Mouse (Mus musculus) lung, embryonic 15.5 days (tissue): ENCODE measurements at regions not wholly inside any gene's neighbourhood (a gene's known extent, or its start where the extent isn't known, plus 50 kb on each side); places are given as distances from the start of the nearest gene placed in this dataset.

ENCODE experiments used
- ATAC-seq: fragments of 200-750 bp; cut with Nextera tagmentation; 2 replicates; pipeline ENCODE4 v1.8.0; 2017; ENCODE audit warnings: moderate number of reproducible peaks, borderline replicate concordance; ENCODE audit not compliant: low FRiP score, low TSS enrichment; ENCODE audit errors: extremely low read depth
- H3K27ac ChIP-seq: fragments of 300-500 bp; sonication (generic); 2 replicates; pipeline ENCODE4 v1.5.1; 2015; ENCODE audit warnings: moderate library complexity, mild to moderate bottlenecking, inconsistent platforms
- H3K27me3 ChIP-seq: fragments of 300-500 bp; sonication (generic); 2 replicates; pipeline ENCODE4 v1.6.1; 2015; ENCODE audit warnings: inconsistent platforms
- H3K36me3 ChIP-seq: fragments of 300-500 bp; sonication (generic); 2 replicates; pipeline ENCODE4 v1.6.1; 2015; ENCODE audit warnings: inconsistent platforms
- H3K4me1 ChIP-seq: fragments of 300-500 bp; sonication (generic); 2 replicates; pipeline ENCODE4 v1.6.1; 2015; ENCODE audit warnings: inconsistent platforms
- H3K4me2 ChIP-seq: fragments of 300-500 bp; sonication (generic); 2 replicates; pipeline ENCODE4 v1.6.1; 2015; ENCODE audit warnings: inconsistent platforms, mild to moderate bottlenecking, moderate library complexity
- H3K4me3 ChIP-seq: fragments of 300-500 bp; sonication (generic); 2 replicates; pipeline ENCODE4 v1.5.1; 2015; ENCODE audit warnings: mild to moderate bottlenecking, inconsistent platforms
- H3K9ac ChIP-seq: fragments of 300-500 bp; sonication (generic); 2 replicates; pipeline ENCODE4 v1.6.1; 2015; ENCODE audit warnings: inconsistent platforms
- H3K9me3 ChIP-seq: fragments of 300-500 bp; sonication (generic); 2 replicates; pipeline ENCODE4 v1.6.1; 2016; ENCODE audit warnings: inconsistent platforms
- WGBS: fragments of 180-500 bp; shearing (Covaris S2); methylation state at CpG from one replicate; pipeline ENCODE4 v1.1.7; 2015; 5-methylcytosine and 5-hydroxymethylcytosine counted together

DNA sequence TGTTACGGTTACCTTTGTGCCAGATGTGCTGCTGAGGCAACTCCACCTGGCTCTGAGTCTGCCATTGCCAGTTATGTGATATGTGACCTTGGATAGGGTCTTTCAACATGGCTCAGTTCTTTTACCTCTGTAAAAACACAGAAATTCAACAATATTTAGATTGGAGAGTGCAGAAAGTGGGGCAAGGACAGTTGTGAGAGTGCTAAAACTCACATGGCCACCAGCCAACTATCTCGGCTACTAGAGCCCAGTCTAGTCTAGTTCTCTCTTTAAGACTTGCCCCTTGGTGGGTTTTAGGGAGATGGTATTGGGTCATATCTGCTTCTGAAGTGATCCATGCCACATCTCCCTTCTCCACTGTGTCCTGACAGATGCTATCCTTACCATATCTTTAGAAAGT is 233.0 kb downstream of the Phf14 start:
- whole genome bisulfite sequencing: 56% methylated on average over 2 of the region's 2 CpGs

DNA sequence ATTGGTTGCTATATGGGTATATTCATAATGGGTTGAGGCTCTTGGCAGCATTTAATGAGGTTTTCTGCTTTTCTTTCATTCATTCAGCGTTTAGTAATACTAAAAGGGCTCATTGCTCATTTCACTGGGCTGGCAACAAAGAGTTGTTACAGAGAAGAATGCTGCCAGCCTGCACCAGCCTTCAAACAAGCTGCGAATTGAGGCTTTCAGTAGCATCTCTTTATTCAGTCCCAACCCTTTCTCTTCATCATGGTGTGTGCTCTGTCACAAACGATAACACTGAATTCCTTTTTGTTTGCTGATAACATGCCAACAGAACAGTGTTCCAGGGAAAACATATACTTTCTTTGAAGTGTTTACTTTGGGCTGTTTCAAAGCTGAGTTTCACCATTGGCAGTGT is 237.6 kb downstream of the Phf14 start:
- Histone ChIP-seq H3K4me3 (no peak overlapping the region), H3K4me1 (0 out of 2 replicates have a peak, but pooled peaks cover 4% of the 10 kb centered on the region), H3K36me3 (no peaks in the 10 kb centered on the region), H3K9me3 (no peaks in the 10 kb centered on the region), H3K27ac (no peak overlapping the region), H3K27me3 (no peaks in the 10 kb centered on the region), H3K9ac (no peak overlapping the region), H3K4me2 (no peak overlapping the region)
- WGBS: 65% methylated on average over 3 of the region's 3 CpGs
- ATAC-seq: no peak

More for the DNA sequence above, 233.0 kb downstream of the Phf14 start:
- H3K9me3 ChIP-seq: no peaks in the 10 kb centered on the region
- H3K36me3 ChIP-seq: no peaks in the 10 kb centered on the region
- H3K27ac ChIP-seq: no peak overlapping the region
- 0 out of 2 replicates have a peak, but pooled peaks have one; percentile 19 for ATAC-seq
- 0 out of 2 replicates have a peak, but pooled peaks cover 4% of the 10 kb centered on the region for H3K4me1 ChIP-seq
- no peaks in the 10 kb centered on the region for H3K27me3 ChIP-seq
- H3K9ac ChIP-seq: no peak overlapping the region
- no peak overlapping the region for H3K4me2 ChIP-seq
- H3K4me3 ChIP-seq: no peak overlapping the region

DNA sequence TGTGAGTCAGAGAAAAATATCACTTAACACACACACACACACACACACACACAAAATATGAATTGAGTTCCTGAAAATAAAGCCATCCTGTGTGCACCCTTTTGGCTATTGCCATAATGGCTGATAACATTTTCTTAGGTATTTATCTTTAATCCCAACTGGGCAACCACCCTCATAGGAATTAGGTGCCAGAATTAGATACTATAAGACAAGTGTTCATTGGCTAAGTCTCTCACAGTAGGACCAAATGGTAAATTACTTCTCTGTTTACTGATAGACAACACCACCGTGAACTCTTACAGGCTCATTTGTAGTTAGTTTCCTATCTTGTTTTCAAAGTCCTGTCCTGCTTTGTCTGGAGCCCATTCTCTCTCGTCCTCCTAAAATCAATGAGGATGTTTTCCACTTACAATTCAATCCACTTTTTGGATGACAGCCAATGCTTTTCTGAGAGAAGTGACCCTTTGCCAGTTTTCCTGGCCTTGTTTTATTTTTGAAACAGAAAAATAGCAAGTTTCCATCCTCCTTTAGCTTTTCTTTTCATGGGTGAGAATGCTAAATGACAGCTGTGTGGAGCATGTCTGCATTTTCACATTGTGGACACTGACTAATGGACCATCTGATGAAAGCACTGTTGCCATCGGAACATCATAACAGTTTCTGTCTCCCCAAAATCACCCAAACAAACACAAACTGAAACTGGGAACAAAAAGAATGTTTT is 243.2 kb downstream of the Phf14 start:
- 0 out of 2 replicates have a peak, but pooled peaks cover 4% of the 10 kb centered on the region for H3K4me1 ChIP-seq

DNA sequence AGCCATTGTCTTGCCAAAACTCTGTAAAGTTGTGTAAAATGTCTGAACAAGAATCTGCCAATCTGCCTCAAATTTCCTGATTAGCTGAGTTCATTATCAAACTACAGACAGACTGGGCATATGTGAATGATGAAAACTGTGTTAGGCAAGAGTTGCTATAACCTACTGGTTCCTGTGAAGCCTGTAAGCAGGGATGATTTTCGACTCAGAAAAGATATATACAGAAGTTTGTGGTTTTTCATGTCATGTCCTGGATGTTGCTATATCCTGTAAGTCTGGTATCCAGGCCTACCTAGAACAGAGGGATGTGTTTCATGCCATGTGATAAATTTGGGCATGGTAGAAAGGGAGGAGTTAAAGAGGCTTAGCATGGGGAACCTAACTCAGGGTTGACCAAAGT is 256.4 kb downstream of the Phf14 start:
- no peak overlapping the region for H3K9ac ChIP-seq
- H3K9me3 ChIP-seq: no peaks in the 10 kb centered on the region
- ATAC-seq: no peak
- 63% methylated on average over 1 of the region's 1 CpGs for WGBS
- no peaks in the 10 kb centered on the region for H3K27me3 ChIP-seq
- no peaks in the 10 kb centered on the region for H3K36me3 ChIP-seq
- no peak overlapping the region for H3K27ac ChIP-seq
- no peak overlapping the region for H3K4me3 ChIP-seq
- H3K4me2 ChIP-seq: no peak overlapping the region
- no peaks in the 10 kb centered on the region for H3K4me1 ChIP-seq

More for the DNA sequence above, 243.2 kb downstream of the Phf14 start:
- Histone ChIP-seq H3K36me3 (no peaks in the 10 kb centered on the region), H3K4me2 (no peak overlapping the region), H3K9ac (no peak overlapping the region), H3K27me3 (no peaks in the 10 kb centered on the region), H3K4me3 (no peak overlapping the region), H3K27ac (no peak overlapping the region), H3K9me3 (no peaks in the 10 kb centered on the region)
- WGBS: 32% methylated on average over 3 of the region's 3 CpGs
- no peak for ATAC-seq

DNA sequence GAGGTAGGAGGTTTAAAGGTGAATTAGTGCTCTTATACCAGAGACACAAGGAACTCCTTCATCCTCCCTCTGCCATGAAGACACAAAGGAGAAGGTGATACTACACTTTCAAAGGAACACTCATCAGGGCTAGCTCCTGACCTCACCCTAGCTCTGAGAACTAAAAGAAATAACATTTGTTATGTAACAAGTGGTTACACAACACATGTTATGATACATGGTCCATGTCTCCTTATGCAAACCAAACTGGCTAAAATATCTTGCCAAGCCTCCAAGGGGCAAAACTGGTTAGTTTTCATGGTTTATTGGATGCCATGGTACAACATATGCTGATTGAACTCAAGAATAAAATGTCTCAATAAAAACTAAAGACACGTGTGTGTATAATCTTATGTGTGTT is 260.9 kb downstream of the Phf14 start:
- H3K27me3 ChIP-seq: no peaks in the 10 kb centered on the region
- H3K27ac ChIP-seq: no peak overlapping the region
- no peaks in the 10 kb centered on the region for H3K36me3 ChIP-seq
- WGBS: 58% methylated on average over 1 of the region's 1 CpGs
- no peak overlapping the region for H3K9ac ChIP-seq
- no peak for ATAC-seq
- H3K4me3 ChIP-seq: no peak overlapping the region
- no peak overlapping the region for H3K4me2 ChIP-seq
- no peaks in the 10 kb centered on the region for H3K9me3 ChIP-seq
- H3K4me1 ChIP-seq: no peaks in the 10 kb centered on the region

GRCm38 (mm10) chr6:12169431-12169830 is 261.8 kb downstream of the Phf14 start:
- Histone ChIP-seq H3K4me1 (no peaks in the 10 kb centered on the region), H3K9me3 (no peaks in the 10 kb centered on the region), H3K27me3 (no peaks in the 10 kb centered on the region), H3K4me3 (no peak overlapping the region), H3K9ac (no peak overlapping the region), H3K36me3 (no peaks in the 10 kb centered on the region), H3K4me2 (no peak overlapping the region), H3K27ac (no peak overlapping the region)
- no peak for ATAC-seq
- 52% methylated on average over 7 of the region's 7 CpGs for WGBS

DNA sequence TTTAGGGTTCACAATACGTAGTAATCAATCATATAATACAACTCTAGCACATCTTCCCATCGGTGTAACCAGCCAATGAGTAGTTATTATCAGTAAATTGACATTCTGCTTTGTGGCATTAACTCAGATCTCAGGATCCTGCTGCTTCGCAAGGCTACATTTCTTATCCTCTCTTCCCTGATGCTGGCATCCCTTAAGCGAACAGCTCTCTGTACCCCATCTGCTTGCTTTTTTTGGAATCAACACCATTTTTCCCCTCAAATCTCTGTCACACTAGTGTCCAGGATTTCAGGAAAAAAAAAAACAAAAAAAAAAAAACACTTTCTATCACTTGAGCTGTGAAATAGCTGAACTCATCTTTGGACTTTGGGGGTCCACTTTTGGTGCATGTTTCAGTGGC is 263.1 kb downstream of the Phf14 start:
- ATAC-seq: no peak
- H3K36me3 ChIP-seq: no peaks in the 10 kb centered on the region
- no peaks in the 10 kb centered on the region for H3K9me3 ChIP-seq
- no peak overlapping the region for H3K9ac ChIP-seq
- no peak overlapping the region for H3K4me2 ChIP-seq
- H3K4me3 ChIP-seq: no peak overlapping the region
- H3K27ac ChIP-seq: 0 out of 2 replicates have a peak overlapping the region, but pooled peaks have one; percentile 15
- no peaks in the 10 kb centered on the region for H3K27me3 ChIP-seq
- 74% methylated on average over 4 of the region's 4 CpGs for WGBS
- H3K4me1 ChIP-seq: no peaks in the 10 kb centered on the region

- Histone ChIP-seq H3K9me3 (no peaks in the 10 kb centered on the region), H3K4me2 (no peak overlapping the region), H3K27ac (no peak overlapping the region), H3K9ac (no peak overlapping the region), H3K36me3 (no peaks in the 10 kb centered on the region), H3K27me3 (no peaks in the 10 kb centered on the region), H3K4me3 (no peak overlapping the region), H3K4me1 (no peaks in the 10 kb centered on the region)
- WGBS: 37% methylated on average over 2 of the region's 2 CpGs
- ATAC-seq: no peak
Observed at GRCm38 (mm10) chr6:12171189-12171588, 263.6 kb downstream of the Phf14 start.

DNA sequence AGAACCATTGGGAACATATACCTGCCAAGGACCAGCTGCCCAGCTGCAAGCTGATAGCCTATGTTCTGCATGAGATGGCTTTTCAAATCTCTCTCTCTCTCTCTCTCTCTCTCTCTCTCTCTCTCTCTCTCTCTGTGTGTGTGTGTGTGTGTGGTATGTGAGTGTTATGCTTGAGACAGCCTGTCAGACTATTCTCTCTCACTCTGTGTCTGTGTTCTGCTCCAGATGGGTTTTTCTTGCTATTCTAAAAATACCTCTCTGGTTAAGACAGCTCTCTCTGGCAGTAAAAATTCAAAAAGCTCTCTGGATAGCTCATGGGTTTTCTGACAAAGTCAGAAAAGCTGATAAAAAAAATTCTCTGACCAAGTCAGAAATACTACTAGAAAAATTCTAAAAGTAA is 270.4 kb downstream of the Phf14 start:
- Histone ChIP-seq H3K4me3 (no peak overlapping the region), H3K9ac (no peak overlapping the region)
- no peak for ATAC-seq

GRCm38 (mm10) chr6:12180951-12181350 is 273.3 kb downstream of the Phf14 start:
- no peaks in the 10 kb centered on the region for H3K27me3 ChIP-seq
- H3K9me3 ChIP-seq: no peaks in the 10 kb centered on the region
- H3K4me2 ChIP-seq: no peak overlapping the region
- H3K27ac ChIP-seq: no peak overlapping the region
- H3K4me3 ChIP-seq: no peak overlapping the region
- ATAC-seq: no peak
- H3K4me1 ChIP-seq: no peaks in the 10 kb centered on the region
- H3K36me3 ChIP-seq: no peaks in the 10 kb centered on the region
- no peak overlapping the region for H3K9ac ChIP-seq
- 45% methylated on average over 3 of the region's 3 CpGs for WGBS

More for the DNA sequence above, 270.4 kb downstream of the Phf14 start:
- H3K27ac ChIP-seq: no peak overlapping the region
- H3K36me3 ChIP-seq: no peaks in the 10 kb centered on the region
- H3K9me3 ChIP-seq: no peaks in the 10 kb centered on the region
- H3K27me3 ChIP-seq: no peaks in the 10 kb centered on the region
- H3K4me2 ChIP-seq: no peak overlapping the region
- H3K4me1 ChIP-seq: no peaks in the 10 kb centered on the region

DNA sequence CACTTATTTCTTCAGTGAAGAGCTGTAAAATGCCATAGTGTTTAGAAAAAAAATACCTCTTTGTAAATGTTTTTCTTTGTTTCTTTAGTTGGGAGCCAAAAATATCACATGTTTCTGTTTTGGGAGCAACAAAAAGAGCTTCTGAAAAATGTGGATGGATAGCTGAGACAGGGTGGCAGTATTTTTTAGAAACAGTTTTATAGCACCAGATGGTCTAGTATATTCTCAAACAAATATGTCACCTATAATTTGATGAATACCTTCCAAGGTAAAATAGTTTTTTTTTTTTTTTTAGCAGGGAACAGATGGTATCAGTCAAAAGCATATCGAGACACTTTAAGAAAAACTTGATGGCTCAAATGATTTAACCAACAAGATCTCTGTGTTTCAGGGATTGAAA is 302.6 kb downstream of the Phf14 start:
- Histone ChIP-seq H3K27ac (no peak overlapping the region), H3K9ac (no peak overlapping the region), H3K27me3 (no peaks in the 10 kb centered on the region), H3K4me3 (no peak overlapping the region), H3K9me3 (no peaks in the 10 kb centered on the region), H3K36me3 (no peaks in the 10 kb centered on the region), H3K4me2 (no peak overlapping the region), H3K4me1 (no peaks in the 10 kb centered on the region)
- 58% methylated on average over 1 of the region's 1 CpGs for WGBS
- ATAC-seq: no peak

- Histone ChIP-seq H3K4me2 (no peak overlapping the region), H3K9ac (no peak overlapping the region), H3K36me3 (no peaks in the 10 kb centered on the region), H3K27me3 (no peaks in the 10 kb centered on the region), H3K4me1 (no peaks in the 10 kb centered on the region), H3K4me3 (no peak overlapping the region), H3K27ac (no peak overlapping the region), H3K9me3 (0 out of 2 replicates have a peak, but pooled peaks cover 3% of the 10 kb centered on the region)
- 47% methylated on average over 12 of the region's 12 CpGs for WGBS
- peak; percentile 59; the same call in 1 of the 2 replicates for ATAC-seq
Observed at GRCm38 (mm10) chr6:12214526-12215177, 307.0 kb downstream of the Phf14 start.
